Mouse (Mus musculus) heart, postnatal 0 days (tissue): ENCODE measurements around the gene Cald1.

ENCODE experiments used
- CTCF ChIP-seq: IDR thresholded peaks from 2 replicates; pipeline ENCODE4 v1.5.1; 2016; ENCODE audit warnings: antibody characterized with exemption, control low read depth, low read depth
- EP300 ChIP-seq: IDR thresholded peaks from 2 replicates; pipeline ENCODE4 v1.6.1; 2016; ENCODE audit warnings: antibody characterized with exemption, low read depth

DNA sequence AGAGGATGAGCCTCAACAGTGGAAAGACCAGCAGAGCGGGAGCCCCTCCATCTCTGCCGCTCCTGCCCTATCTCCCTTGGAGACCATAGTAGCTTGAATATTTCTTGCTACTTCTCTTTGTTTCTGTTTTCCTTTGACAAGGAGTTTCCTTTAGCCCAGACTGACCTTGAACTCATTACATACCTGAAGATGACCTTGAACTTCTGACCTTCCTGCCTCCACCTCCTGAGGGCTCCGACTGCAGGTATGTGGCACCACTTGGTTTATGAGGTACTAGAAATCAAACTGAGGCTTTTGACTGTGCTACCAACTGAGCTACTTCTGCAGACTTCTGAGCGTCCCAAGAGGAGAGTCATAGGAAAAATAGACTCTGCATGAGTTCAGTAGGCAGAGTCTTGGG is 38.8 kb upstream of the Cald1 start:
- no peak for TF ChIP-seq CTCF
- TF ChIP-seq EP300: no peak
